In genomic region chr6:35337836-35338235, GRCm38 (mm10) we compare ENCODE assay signal across 25 mouse cellular contexts. TPM values are rescaled to one million over a fixed set of nuclear protein-coding genes. Genes with fewer than 3 reads are reported as not detected.
"Had no signal": no experiment of that assay in that cellular context is flagged by ENCODE, and none has a peak within 500 bp of the region (broad histone marks: within the 10 kb centered on the region; RNA-seq: fewer than 3 reads in every experiment).

No protein-coding gene starts in this region.

- H3K4me3 ChIP-seq: gastrocnemius, adult 2 months; heart, adult 2 months; heart, embryonic 13.5 days; heart, embryonic 15.5 days; hindbrain, embryonic 13.5 days; hindbrain, embryonic 15.5 days; intestine, embryonic 15.5 days; layer of hippocampus, adult 2 months; left cerebral cortex, adult 2 months; limb, embryonic 10.5 days; limb, embryonic 12.5 days; liver, embryonic 13.5 days had no signal

- H3K36me3 ChIP-seq: heart, embryonic 13.5 days; heart, embryonic 15.5 days; hindbrain, embryonic 13.5 days; hindbrain, embryonic 15.5 days; intestine, embryonic 15.5 days; limb, embryonic 10.5 days; limb, embryonic 12.5 days; liver, embryonic 13.5 days had no signal

- H3K9ac ChIP-seq: heart, embryonic 13.5 days; heart, embryonic 15.5 days; hindbrain, embryonic 13.5 days; hindbrain, embryonic 15.5 days; intestine, embryonic 15.5 days; limb, embryonic 12.5 days; liver, embryonic 13.5 days had no signal

- H3K27me3 ChIP-seq: heart, embryonic 13.5 days; heart, embryonic 15.5 days; hindbrain, embryonic 13.5 days; hindbrain, embryonic 15.5 days; intestine, embryonic 15.5 days; limb, embryonic 12.5 days; liver, embryonic 13.5 days had no signal

- DNase-seq: gastrocnemius, adult 2 months; gastrocnemius, postnatal 10 days; gastrocnemius, postnatal 25 days; heart, adult 2 months; heart, postnatal 4 days; kidney, adult 18-20 months; kidney, adult 8-10 months; kidney, postnatal 10 days; kidney, postnatal 25 days; kidney, postnatal 4 days; liver, embryonic 13.5 days had no signal

- H3K27ac ChIP-seq: gastrocnemius, adult 2 months; heart, adult 2 months; heart, embryonic 13.5 days; heart, embryonic 15.5 days; hindbrain, embryonic 13.5 days; hindbrain, embryonic 15.5 days; intestine, embryonic 15.5 days; layer of hippocampus, adult 2 months; left cerebral cortex, adult 2 months; limb, embryonic 12.5 days; liver, embryonic 13.5 days had no signal

- H3K4me1 ChIP-seq: heart, embryonic 15.5 days; intestine, embryonic 15.5 days; limb, embryonic 12.5 days had no signal

RNA-seq across cellular contexts. Expression of gene Fam180a, which starts 11.9 kb away (rescaled TPM):
- total RNA-seq: granulocyte monocyte progenitor cell, adult 5-6 weeks had no signal
- polyA plus RNA-seq: hindbrain, embryonic 11.5 days; inflammation-experienced regulatory T-cells, adult 6 months; kidney, embryonic 14.5 days; limb, embryonic 10.5 days; limb, embryonic 12.5 days; liver, embryonic 11.5 days had no signal

RNA-seq across cellular contexts. Expression of gene Slc13a4, which starts 29.9 kb away (rescaled TPM):
- total RNA-seq: granulocyte monocyte progenitor cell, adult 5-6 weeks; heart, adult 2 months had no signal
